Mouse (Mus musculus): ENCODE measurements around the gene Cwc22. TPM values are rescaled to one million over a fixed set of nuclear protein-coding genes. Genes with fewer than 3 reads are reported as not detected.

Gene Cwc22
- polyA plus RNA-seq, 1 experiment from 2014 or later, result 36.6 TPM

GRCm38 (mm10) chr2:77885036-77885435 lies 61.1 kb downstream of the Cwc22 start:
- H3K4me3 ChIP-seq (ENCODE audit: low read length), result no peak overlapping the region
- no peak for ATAC-seq (ENCODE audit: low FRiP score, low TSS enrichment)
- no peak overlapping the region for H3K27ac ChIP-seq (ENCODE audit: low read depth, low read length)
- H3K9ac ChIP-seq (ENCODE audit: low read depth, low read length), result no peak overlapping the region
- no peaks in the 10 kb centered on the region for H3K27me3 ChIP-seq (ENCODE audit: control insufficient read depth, insufficient read depth, low read length)
- H3K9me3 ChIP-seq (ENCODE audit: control insufficient read depth, low read length), result no peaks in the 10 kb centered on the region
- no peaks in the 10 kb centered on the region for H3K36me3 ChIP-seq (ENCODE audit: control insufficient read depth, insufficient read depth, low read length)
- H3K4me2 ChIP-seq (replicated peaks; ENCODE audit: low read depth, low read length), result no peak overlapping the region
- no peaks in the 10 kb centered on the region for H3K4me1 ChIP-seq (ENCODE audit: control insufficient read depth, insufficient read depth, low read length)
- WGBS, result 97% methylated on average over 6 of the region's 6 CpGs

- whole genome bisulfite sequencing, result 95% methylated on average over 3 of the region's 3 CpGs
- Histone ChIP-seq H3K27me3 (ENCODE audit: control insufficient read depth, insufficient read depth, low read length) (no peaks in the 10 kb centered on the region), H3K4me3 (ENCODE audit: low read length) (no peak overlapping the region), H3K4me1 (ENCODE audit: control insufficient read depth, insufficient read depth, low read length) (no peaks in the 10 kb centered on the region), H3K4me2 (replicated peaks; ENCODE audit: low read depth, low read length) (no peak overlapping the region), H3K27ac (ENCODE audit: low read depth, low read length) (no peak overlapping the region), H3K9me3 (ENCODE audit: control insufficient read depth, low read length) (no peaks in the 10 kb centered on the region), H3K9ac (ENCODE audit: low read depth, low read length) (no peak overlapping the region), H3K36me3 (ENCODE audit: control insufficient read depth, insufficient read depth, low read length) (no peaks in the 10 kb centered on the region)
- ATAC-seq (ENCODE audit: low FRiP score, low TSS enrichment), result no peak
Measured at GRCm38 (mm10) chr2:77884491-77884890, 61.7 kb downstream of the Cwc22 start.

GRCm38 (mm10) chr2:77882961-77883360 lies 63.2 kb downstream of the Cwc22 start:
- no peak overlapping the region for H3K9ac ChIP-seq (ENCODE audit: low read depth, low read length)
- H3K4me1 ChIP-seq (ENCODE audit: control insufficient read depth, insufficient read depth, low read length), result no peaks in the 10 kb centered on the region
- no peaks in the 10 kb centered on the region for H3K27me3 ChIP-seq (ENCODE audit: control insufficient read depth, insufficient read depth, low read length)
- H3K36me3 ChIP-seq (ENCODE audit: control insufficient read depth, insufficient read depth, low read length), result no peaks in the 10 kb centered on the region
- H3K4me3 ChIP-seq (ENCODE audit: low read length), result no peak overlapping the region
- no peak for ATAC-seq (ENCODE audit: low FRiP score, low TSS enrichment)
- H3K27ac ChIP-seq (ENCODE audit: low read depth, low read length), result no peak overlapping the region
- WGBS, result 85% methylated on average over 4 of the region's 4 CpGs
- no peak overlapping the region for H3K4me2 ChIP-seq (replicated peaks; ENCODE audit: low read depth, low read length)
- no peaks in the 10 kb centered on the region for H3K9me3 ChIP-seq (ENCODE audit: control insufficient read depth, low read length)

- Histone ChIP-seq H3K27me3 (ENCODE audit: control insufficient read depth, insufficient read depth, low read length) (no peaks in the 10 kb centered on the region), H3K9me3 (ENCODE audit: control insufficient read depth, low read length) (no peaks in the 10 kb centered on the region), H3K4me1 (ENCODE audit: control insufficient read depth, insufficient read depth, low read length) (no peaks in the 10 kb centered on the region), H3K4me2 (replicated peaks; ENCODE audit: low read depth, low read length) (no peak overlapping the region), H3K4me3 (ENCODE audit: low read length) (no peak overlapping the region), H3K36me3 (ENCODE audit: control insufficient read depth, insufficient read depth, low read length) (no peaks in the 10 kb centered on the region), H3K9ac (ENCODE audit: low read depth, low read length) (no peak overlapping the region), H3K27ac (ENCODE audit: low read depth, low read length) (no peak overlapping the region)
- no peak for ATAC-seq (ENCODE audit: low FRiP score, low TSS enrichment)
- 85% methylated on average over 5 of the region's 5 CpGs for WGBS
Measured at GRCm38 (mm10) chr2:77881301-77882199, 64.6 kb downstream of the Cwc22 start.

GRCm38 (mm10) chr2:77880351-77880750 lies 65.8 kb downstream of the Cwc22 start:
- Histone ChIP-seq H3K9me3 (ENCODE audit: control insufficient read depth, low read length) (no peaks in the 10 kb centered on the region), H3K4me1 (ENCODE audit: control insufficient read depth, insufficient read depth, low read length) (no peaks in the 10 kb centered on the region), H3K4me2 (replicated peaks; ENCODE audit: low read depth, low read length) (no peak overlapping the region), H3K4me3 (ENCODE audit: low read length) (no peak overlapping the region), H3K27me3 (ENCODE audit: control insufficient read depth, insufficient read depth, low read length) (no peaks in the 10 kb centered on the region), H3K36me3 (ENCODE audit: control insufficient read depth, insufficient read depth, low read length) (no peaks in the 10 kb centered on the region), H3K27ac (ENCODE audit: low read depth, low read length) (no peak overlapping the region), H3K9ac (ENCODE audit: low read depth, low read length) (no peak overlapping the region)
- no peak for ATAC-seq (ENCODE audit: low FRiP score, low TSS enrichment)
- WGBS, result 82% methylated on average over 1 of the region's 1 CpGs

GRCm38 (mm10) chr2:77879736-77880135 lies 66.4 kb downstream of the Cwc22 start:
- 77% methylated on average over 5 of the region's 5 CpGs for WGBS

GRCm38 (mm10) chr2:77877156-77877855 lies 68.9 kb downstream of the Cwc22 start:
- Histone ChIP-seq H3K4me1 (ENCODE audit: control insufficient read depth, insufficient read depth, low read length) (no peaks in the 10 kb centered on the region), H3K27ac (ENCODE audit: low read depth, low read length) (no peak overlapping the region), H3K27me3 (ENCODE audit: control insufficient read depth, insufficient read depth, low read length) (no peaks in the 10 kb centered on the region), H3K4me3 (ENCODE audit: low read length) (no peak overlapping the region), H3K4me2 (replicated peaks; ENCODE audit: low read depth, low read length) (no peak overlapping the region), H3K9me3 (ENCODE audit: control insufficient read depth, low read length) (no peaks in the 10 kb centered on the region), H3K36me3 (ENCODE audit: control insufficient read depth, insufficient read depth, low read length) (no peaks in the 10 kb centered on the region), H3K9ac (ENCODE audit: low read depth, low read length) (no peak overlapping the region)
- 89% methylated on average over 10 of the region's 10 CpGs for WGBS
- ATAC-seq (ENCODE audit: low FRiP score, low TSS enrichment), result no peak

More at GRCm38 (mm10) chr2:77879736-77880135, 66.4 kb downstream of the Cwc22 start:
- no peak for ATAC-seq (ENCODE audit: low FRiP score, low TSS enrichment)
- Histone ChIP-seq H3K9ac (ENCODE audit: low read depth, low read length) (no peak overlapping the region), H3K27me3 (ENCODE audit: control insufficient read depth, insufficient read depth, low read length) (no peaks in the 10 kb centered on the region), H3K36me3 (ENCODE audit: control insufficient read depth, insufficient read depth, low read length) (no peaks in the 10 kb centered on the region), H3K4me1 (ENCODE audit: control insufficient read depth, insufficient read depth, low read length) (no peaks in the 10 kb centered on the region), H3K27ac (ENCODE audit: low read depth, low read length) (no peak overlapping the region), H3K4me3 (ENCODE audit: low read length) (no peak overlapping the region), H3K4me2 (replicated peaks; ENCODE audit: low read depth, low read length) (no peak overlapping the region), H3K9me3 (ENCODE audit: control insufficient read depth, low read length) (no peaks in the 10 kb centered on the region)

GRCm38 (mm10) chr2:77876331-77876730 lies 69.8 kb downstream of the Cwc22 start:
- no peak overlapping the region for H3K9ac ChIP-seq (ENCODE audit: low read depth, low read length)
- ATAC-seq (ENCODE audit: low FRiP score, low TSS enrichment), result no peak
- no peaks in the 10 kb centered on the region for H3K27me3 ChIP-seq (ENCODE audit: control insufficient read depth, insufficient read depth, low read length)
- H3K4me1 ChIP-seq (ENCODE audit: control insufficient read depth, insufficient read depth, low read length), result no peaks in the 10 kb centered on the region
- no peaks in the 10 kb centered on the region for H3K36me3 ChIP-seq (ENCODE audit: control insufficient read depth, insufficient read depth, low read length)
- no peak overlapping the region for H3K27ac ChIP-seq (ENCODE audit: low read depth, low read length)
- 93% methylated on average over 6 of the region's 6 CpGs for WGBS
- H3K4me3 ChIP-seq (ENCODE audit: low read length), result no peak overlapping the region
- no peaks in the 10 kb centered on the region for H3K9me3 ChIP-seq (ENCODE audit: control insufficient read depth, low read length)
- H3K4me2 ChIP-seq (replicated peaks; ENCODE audit: low read depth, low read length), result no peak overlapping the region

GRCm38 (mm10) chr2:77875516-77875915 lies 70.7 kb downstream of the Cwc22 start:
- Histone ChIP-seq H3K4me1 (ENCODE audit: control insufficient read depth, insufficient read depth, low read length) (no peaks in the 10 kb centered on the region), H3K27ac (ENCODE audit: low read depth, low read length) (no peak overlapping the region), H3K4me3 (ENCODE audit: low read length) (no peak overlapping the region), H3K27me3 (ENCODE audit: control insufficient read depth, insufficient read depth, low read length) (no peaks in the 10 kb centered on the region), H3K36me3 (ENCODE audit: control insufficient read depth, insufficient read depth, low read length) (no peaks in the 10 kb centered on the region), H3K9me3 (ENCODE audit: control insufficient read depth, low read length) (no peaks in the 10 kb centered on the region), H3K4me2 (replicated peaks; ENCODE audit: low read depth, low read length) (no peak overlapping the region), H3K9ac (ENCODE audit: low read depth, low read length) (no peak overlapping the region)
- no peak for ATAC-seq (ENCODE audit: low FRiP score, low TSS enrichment)
- WGBS, result 95% methylated on average over 4 of the region's 4 CpGs

Measured in kidney, embryonic 14.5 days (tissue).